Mouse (Mus musculus) forebrain, postnatal 0 days (tissue): Measurements from ENCODE around the gene Ttc12. TPM values are rescaled to one million over a fixed set of nuclear protein-coding genes. Genes with fewer than 3 reads are reported as not detected.

Source experiments
- ATAC-seq: fragments of 200-750 bp; cut with Nextera tagmentation; 2 replicates; pipeline ENCODE4 v1.8.0; 2017; ENCODE audit warnings: mild to moderate bottlenecking, moderate library complexity
- DNase-seq: peaks from one replicate; pipeline ENCODE4 v3.0.0-alpha.2; 2015
- H3K27ac ChIP-seq: fragments of 300-500 bp; sonication (generic); 2 replicates; pipeline ENCODE4 v1.5.1; 2014; ENCODE audit warnings: low read depth, mild to moderate bottlenecking, antibody characterized with exemption, low read length, moderate library complexity, mixed read lengths
- H3K27me3 ChIP-seq: fragments of 300-500 bp; sonication (generic); 2 replicates; pipeline ENCODE4 v1.6.1; 2014; ENCODE audit warnings: mild to moderate bottlenecking, low read length, mixed read lengths; ENCODE audit not compliant: insufficient read depth
- H3K36me3 ChIP-seq: fragments of 300-500 bp; sonication (generic); 2 replicates; pipeline ENCODE4 v1.6.1; 2014; ENCODE audit warnings: mild to moderate bottlenecking, moderate library complexity; ENCODE audit not compliant: insufficient read depth
- H3K4me1 ChIP-seq: fragments of 300-500 bp; sonication (generic); 2 replicates; pipeline ENCODE4 v1.6.1; 2014; ENCODE audit warnings: antibody characterized with exemption; ENCODE audit not compliant: insufficient read depth
- H3K4me2 ChIP-seq: fragments of 300-500 bp; sonication (generic); 2 replicates; pipeline ENCODE4 v1.6.1; 2014; ENCODE audit warnings: low read depth, mild to moderate bottlenecking, moderate library complexity
- H3K4me3 ChIP-seq: fragments of 300-500 bp; sonication (generic); 2 replicates; pipeline ENCODE4 v1.5.1; 2014; ENCODE audit warnings: low read depth, low read length, mixed read lengths
- H3K9ac ChIP-seq: fragments of 300-500 bp; sonication (generic); 2 replicates; pipeline ENCODE4 v1.6.1; 2014; ENCODE audit warnings: mild to moderate bottlenecking
- H3K9me3 ChIP-seq: fragments of 300-500 bp; sonication (generic); 2 replicates; pipeline ENCODE4 v1.6.1; 2016; ENCODE audit warnings: low read length
- CTCF ChIP-seq: sonication (generic); IDR thresholded peaks from 2 replicates; pipeline ENCODE4 v1.5.1; 2016; ENCODE audit warnings: antibody characterized with exemption, control low read depth, low read depth
- WGBS: fragments of 180-500 bp; shearing (Covaris S2); extraction: QIAGEN DNeasy Blood & Tissue Kit; methylation state at CpG from one replicate; pipeline ENCODE4 v1.1.7; 2014; 5-methylcytosine and 5-hydroxymethylcytosine counted together
- polyA plus RNA-seq: library from polyadenylated mRNA; unstranded; fragments of >200 nt; fragmentation: Nextera tagmentation; extraction: Ambion mirVana; gene quantifications from 2 replicates; pipeline ENCODE4 v1.2.1, GENCODE M21; 2015
- total RNA-seq: library from RNA; depleted of rRNA; stranded (reverse); fragments of >200 nt; gene quantifications from 2 replicates; pipeline ENCODE4 v1.2.3, GENCODE M21; 2014

The Ttc12 gene
- total and polyA plus RNA-seq, 2 experiments from 2014 or later: 2.5 to 3.7 TPM

GRCm38 (mm10) chr9:49485250-49485891, 654 bp downstream of the Ttc12 start:
- Histone ChIP-seq H3K4me2 (peak overlapping the region; percentile 81), H3K9me3 (no peaks in the 10 kb centered on the region), H3K4me3 (peak overlapping the region; percentile 39), H3K36me3 (no peaks in the 10 kb centered on the region), H3K9ac (peak overlapping the region; percentile 45), H3K4me1 (no peaks in the 10 kb centered on the region), H3K27ac (no peak overlapping the region), H3K27me3 (no peaks in the 10 kb centered on the region)
- 4% methylated on average over 21 of the region's 21 CpGs for WGBS
- DNase-seq: peak; percentile 75
- TF ChIP-seq CTCF: peak; percentile 72
- ATAC-seq: peak; percentile 64

- H3K4me3 ChIP-seq: no peak overlapping the region
- H3K9ac ChIP-seq: no peak overlapping the region
- DNase-seq (no peak), ATAC-seq (no peak)
- no peaks in the 10 kb centered on the region for H3K36me3 ChIP-seq
- no peaks in the 10 kb centered on the region for H3K9me3 ChIP-seq
- WGBS: 31% methylated on average over 10 of the region's 10 CpGs
- no peak for TF ChIP-seq CTCF
- H3K4me1 ChIP-seq: no peaks in the 10 kb centered on the region
- no peaks in the 10 kb centered on the region for H3K27me3 ChIP-seq
- H3K27ac ChIP-seq: no peak overlapping the region
- no peak overlapping the region for H3K4me2 ChIP-seq
Observed at GRCm38 (mm10) chr9:49483316-49483715, 2.7 kb downstream of the Ttc12 start.

GRCm38 (mm10) chr9:49472126-49472525, 13.9 kb downstream of the Ttc12 start:
- 0 out of 2 replicates have a peak, but pooled peaks cover under 1% of the 10 kb centered on the region for H3K9me3 ChIP-seq
- no peak overlapping the region for H3K4me3 ChIP-seq
- H3K4me2 ChIP-seq: no peak overlapping the region
- 73% methylated on average over 11 of the region's 11 CpGs for WGBS
- no peaks in the 10 kb centered on the region for H3K4me1 ChIP-seq
- no peak overlapping the region for H3K9ac ChIP-seq
- no peaks in the 10 kb centered on the region for H3K27me3 ChIP-seq
- TF ChIP-seq CTCF: no peak
- H3K36me3 ChIP-seq: no peaks in the 10 kb centered on the region
- no peak overlapping the region for H3K27ac ChIP-seq
- DNase-seq: no peak
- no peak for ATAC-seq

- Histone ChIP-seq H3K27ac (no peak overlapping the region), H3K9ac (no peak overlapping the region), H3K4me3 (no peak overlapping the region), H3K4me2 (no peak overlapping the region), H3K4me1 (no peaks in the 10 kb centered on the region), H3K9me3 (no peaks in the 10 kb centered on the region), H3K27me3 (no peaks in the 10 kb centered on the region), H3K36me3 (no peaks in the 10 kb centered on the region)
- TF ChIP-seq CTCF: no peak
- WGBS: 32% methylated on average over 6 of the region's 6 CpGs
- DNase-seq (peak; percentile 41), ATAC-seq (no peak)
Observed at GRCm38 (mm10) chr9:49470946-49471345, 15.1 kb downstream of the Ttc12 start.

- Histone ChIP-seq H3K4me1 (no peaks in the 10 kb centered on the region), H3K9ac (no peak overlapping the region), H3K27me3 (no peaks in the 10 kb centered on the region), H3K4me2 (no peak overlapping the region), H3K36me3 (no peaks in the 10 kb centered on the region), H3K9me3 (no peaks in the 10 kb centered on the region), H3K4me3 (no peak overlapping the region), H3K27ac (no peak overlapping the region)
- ATAC-seq (no peak), DNase-seq (no peak)
- WGBS: 92% methylated on average over 19 of the region's 19 CpGs
- TF ChIP-seq CTCF: no peak
Observed at GRCm38 (mm10) chr9:49470006-49470405, 16.0 kb downstream of the Ttc12 start.

GRCm38 (mm10) chr9:49456136-49456535, 29.9 kb downstream of the Ttc12 start:
- 92% methylated on average over 3 of the region's 3 CpGs for WGBS
- Histone ChIP-seq H3K9ac (no peak overlapping the region), H3K4me3 (no peak overlapping the region), H3K4me2 (no peak overlapping the region), H3K9me3 (no peaks in the 10 kb centered on the region), H3K27me3 (no peaks in the 10 kb centered on the region), H3K4me1 (no peaks in the 10 kb centered on the region), H3K36me3 (no peaks in the 10 kb centered on the region), H3K27ac (no peak overlapping the region)
- no peak for TF ChIP-seq CTCF
- no peak for DNase-seq
- no peak for ATAC-seq

GRCm38 (mm10) chr9:49452396-49452795, 33.6 kb downstream of the Ttc12 start:
- Histone ChIP-seq H3K4me2 (no peak overlapping the region), H3K9ac (no peak overlapping the region), H3K27ac (no peak overlapping the region), H3K27me3 (no peaks in the 10 kb centered on the region), H3K36me3 (no peaks in the 10 kb centered on the region), H3K4me3 (no peak overlapping the region), H3K4me1 (no peaks in the 10 kb centered on the region), H3K9me3 (no peaks in the 10 kb centered on the region)
- no peak for DNase-seq
- no peak for TF ChIP-seq CTCF
- no peak for ATAC-seq
- 91% methylated on average over 1 of the region's 1 CpGs for WGBS
